Mouse (Mus musculus) forebrain, embryonic 14.5 days (tissue): Measurements from ENCODE around the gene Chd1l. TPM values are rescaled to one million over a fixed set of nuclear protein-coding genes. Genes with fewer than 3 reads are reported as not detected.

Source experiments
- ATAC-seq: fragments of 200-750 bp; cut with Nextera tagmentation; 2 replicates; pipeline ENCODE4 v1.8.0; 2017; ENCODE audit warnings: mild to moderate bottlenecking, moderate library complexity
- DNase-seq: peaks from one replicate; pipeline ENCODE4 v3.0.0-alpha.2; 2015; ENCODE audit warnings: low spot score
- H3K27ac ChIP-seq: fragments of 300-500 bp; sonication (generic); 2 replicates; pipeline ENCODE4 v1.5.1; 2014; ENCODE audit warnings: low read depth, mild to moderate bottlenecking, control low read depth, low read length, moderate library complexity
- H3K27me3 ChIP-seq: fragments of 300-500 bp; sonication (generic); replicated peaks from 2 replicates; pipeline ENCODE4 v1.6.1; 2014; ENCODE audit warnings: low read length, control low read depth, mixed read lengths; ENCODE audit not compliant: control insufficient read depth, insufficient read depth
- H3K36me3 ChIP-seq: fragments of 300-500 bp; sonication (generic); 2 replicates; pipeline ENCODE4 v1.6.1; 2014; ENCODE audit warnings: low read length, control low read depth; ENCODE audit not compliant: control insufficient read depth, insufficient read depth
- H3K4me1 ChIP-seq: fragments of 300-500 bp; sonication (generic); 2 replicates; pipeline ENCODE4 v1.6.1; 2014; ENCODE audit warnings: antibody characterized with exemption, low read length, control low read depth; ENCODE audit not compliant: control insufficient read depth, insufficient read depth
- H3K4me2 ChIP-seq: fragments of 300-500 bp; sonication (generic); 2 replicates; pipeline ENCODE4 v1.6.1; 2014; ENCODE audit warnings: mild to moderate bottlenecking, control low read depth, low read length
- H3K4me3 ChIP-seq: fragments of 300-500 bp; sonication (generic); 2 replicates; pipeline ENCODE4 v1.5.1; 2014; ENCODE audit warnings: low read depth, low read length, control low read depth
- H3K9ac ChIP-seq: fragments of 300-500 bp; sonication (generic); 2 replicates; pipeline ENCODE4 v1.6.1; 2014; ENCODE audit warnings: mild to moderate bottlenecking, low read length, control low read depth, moderate library complexity
- H3K9me3 ChIP-seq: fragments of 300-500 bp; sonication (generic); replicated peaks from 2 replicates; pipeline ENCODE4 v1.6.1; 2016; ENCODE audit warnings: low read length, control low read depth, mixed read lengths; ENCODE audit not compliant: control insufficient read depth
- WGBS: fragments of 180-500 bp; shearing (Covaris S2); extraction: QIAGEN DNeasy Blood & Tissue Kit; methylation state at CpG from one replicate; pipeline ENCODE4 v1.1.7; 2014; 5-methylcytosine and 5-hydroxymethylcytosine counted together
- polyA plus RNA-seq: library from polyadenylated mRNA; unstranded; fragments of >200 nt; fragmentation: Nextera tagmentation; extraction: Ambion mirVana; gene quantifications from 2 replicates; pipeline ENCODE4 v1.2.1, GENCODE M21; 2014

Gene Chd1l
- polyA plus RNA-seq, 1 experiment from 2014 or later = 6.8 TPM

DNA sequence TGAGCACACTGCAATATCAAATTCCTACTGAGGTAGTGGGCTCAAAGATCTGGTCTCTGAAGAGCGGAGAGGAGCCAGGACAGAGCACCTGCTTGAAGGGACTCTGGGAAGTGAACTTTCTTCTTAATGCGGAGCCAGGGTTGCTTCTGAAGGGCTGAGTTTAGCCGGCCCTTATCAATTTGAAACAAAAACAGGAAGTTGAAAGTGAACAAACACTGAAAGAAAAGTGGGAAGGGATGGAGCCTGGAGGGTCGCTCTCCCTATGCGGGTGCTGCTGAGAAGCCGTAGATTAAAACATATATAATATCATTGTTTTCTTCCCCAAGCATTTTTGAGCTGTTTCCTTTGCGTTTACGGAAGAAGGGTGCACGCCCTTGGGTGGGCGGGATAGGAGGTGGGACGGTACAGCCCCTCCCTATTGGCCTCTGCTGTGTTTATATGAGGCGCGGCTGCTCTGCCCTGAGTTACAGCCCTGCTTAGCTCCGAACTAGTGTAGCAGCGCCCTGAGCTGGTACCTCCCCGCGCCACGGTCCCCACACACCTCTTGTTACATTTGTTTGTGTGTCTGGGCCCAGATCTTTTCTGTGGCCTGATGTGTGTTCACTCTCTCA, 18.5 kb upstream of the Chd1l start, which contains the start of gene Fmo5:
TSS of gene Fmo5 (plus strand) at position 414 of the 611 bp plus-strand sequence.
- Histone ChIP-seq H3K36me3 (no peaks in the 10 kb centered on the region), H3K4me2 (peak within 1 kb of the TSS; percentile 47), H3K9me3 (no peaks in the 10 kb centered on the region), H3K27me3 (no peaks in the 10 kb centered on the region), H3K4me3 (peak within 1 kb of the TSS; percentile 23), H3K9ac (peak within 1 kb of the TSS; percentile 47; the same call in 1 of the 2 replicates), H3K4me1 (no peaks in the 10 kb centered on the region), H3K27ac (no peak within 1 kb of the TSS)
- DNase-seq = peak; percentile 11
- WGBS = 8% methylated on average over 18 of the region's 18 CpGs
- ATAC-seq = peak; percentile 63; the same call in 1 of the 2 replicates

DNA sequence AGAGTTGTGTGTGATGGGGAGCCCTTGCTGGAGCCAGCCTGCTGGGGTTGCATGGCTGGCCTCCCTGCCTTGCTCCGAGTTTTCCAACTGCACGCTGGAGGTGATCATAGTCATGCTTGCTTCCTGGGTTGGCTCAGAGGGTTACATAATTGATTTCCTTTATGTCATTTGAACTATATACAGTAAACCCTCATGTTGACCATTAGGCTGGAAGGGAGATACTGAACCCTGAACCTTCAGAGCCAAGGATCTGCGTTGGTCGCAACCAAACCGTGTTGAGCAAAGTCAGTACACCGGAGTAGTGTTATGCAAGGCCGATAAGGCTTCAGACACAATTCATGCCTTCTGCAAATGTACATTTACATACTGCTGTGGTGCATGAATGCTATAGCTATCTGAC, 17.9 kb upstream of the Chd1l start:
- DNase-seq (no peak), ATAC-seq (no peak)
- 86% methylated on average over 7 of the region's 7 CpGs for WGBS
- no peaks in the 10 kb centered on the region for H3K36me3 ChIP-seq
- no peak overlapping the region for H3K27ac ChIP-seq
- H3K4me3 ChIP-seq = no peak overlapping the region
- no peaks in the 10 kb centered on the region for H3K27me3 ChIP-seq
- H3K4me1 ChIP-seq = no peaks in the 10 kb centered on the region
- H3K9me3 ChIP-seq = no peaks in the 10 kb centered on the region
- H3K4me2 ChIP-seq = peak overlapping the region; percentile 47; the same call in 1 of the 2 replicates
- H3K9ac ChIP-seq = no peak overlapping the region

DNA sequence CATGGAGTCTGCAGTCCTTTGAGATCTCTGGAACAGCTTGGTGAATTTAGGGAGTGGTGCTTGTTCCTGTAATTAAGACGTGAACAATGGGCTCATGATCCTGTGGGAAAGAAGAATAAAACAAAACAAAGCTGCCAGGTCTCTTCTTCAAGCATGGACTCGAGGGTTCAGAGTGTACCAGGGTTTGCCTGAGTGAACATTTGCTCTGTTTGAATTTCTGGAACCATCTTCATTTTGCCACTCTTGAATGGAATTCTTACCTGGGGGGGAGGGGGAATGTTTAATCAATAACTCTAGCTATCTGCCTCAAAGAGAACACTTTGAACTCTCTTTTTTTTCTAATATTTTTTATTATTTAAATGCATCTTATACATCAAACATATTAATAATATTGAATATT, 14.6 kb upstream of the Chd1l start:
- DNase-seq = no peak
- Histone ChIP-seq H3K9ac (no peak overlapping the region), H3K4me1 (no peaks in the 10 kb centered on the region), H3K9me3 (no peaks in the 10 kb centered on the region), H3K27ac (no peak overlapping the region), H3K36me3 (no peaks in the 10 kb centered on the region), H3K4me2 (no peak overlapping the region), H3K27me3 (no peaks in the 10 kb centered on the region), H3K4me3 (no peak overlapping the region)
- no peak for ATAC-seq
- WGBS = 33% methylated on average over 2 of the region's 2 CpGs

DNA sequence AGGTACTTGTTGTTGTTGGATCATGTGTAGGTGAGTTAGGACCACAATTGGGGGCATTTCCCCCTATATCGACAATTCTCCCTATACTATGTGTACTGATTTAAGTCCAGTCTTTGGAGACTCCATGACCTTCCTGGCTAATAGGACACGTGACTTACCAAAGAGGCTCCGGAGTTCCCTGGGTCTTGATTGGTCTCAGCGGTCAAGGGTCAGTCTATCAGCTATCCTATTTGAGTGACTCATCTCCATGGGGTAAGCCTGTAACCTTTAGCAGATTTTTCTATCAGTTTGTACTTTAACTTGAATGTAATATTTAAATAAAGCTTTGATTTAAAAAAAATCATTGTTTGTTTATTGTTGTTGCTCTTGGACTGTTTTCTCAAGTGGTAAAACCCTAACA, 10.7 kb upstream of the Chd1l start:
- Histone ChIP-seq H3K4me3 (no peak overlapping the region), H3K27ac (no peak overlapping the region), H3K9ac (no peak overlapping the region), H3K36me3 (no peaks in the 10 kb centered on the region), H3K4me2 (no peak overlapping the region), H3K27me3 (no peaks in the 10 kb centered on the region), H3K9me3 (no peaks in the 10 kb centered on the region), H3K4me1 (no peaks in the 10 kb centered on the region)
- DNase-seq (no peak), ATAC-seq (no peak)
- WGBS = 95% methylated on average over 4 of the region's 4 CpGs

DNA sequence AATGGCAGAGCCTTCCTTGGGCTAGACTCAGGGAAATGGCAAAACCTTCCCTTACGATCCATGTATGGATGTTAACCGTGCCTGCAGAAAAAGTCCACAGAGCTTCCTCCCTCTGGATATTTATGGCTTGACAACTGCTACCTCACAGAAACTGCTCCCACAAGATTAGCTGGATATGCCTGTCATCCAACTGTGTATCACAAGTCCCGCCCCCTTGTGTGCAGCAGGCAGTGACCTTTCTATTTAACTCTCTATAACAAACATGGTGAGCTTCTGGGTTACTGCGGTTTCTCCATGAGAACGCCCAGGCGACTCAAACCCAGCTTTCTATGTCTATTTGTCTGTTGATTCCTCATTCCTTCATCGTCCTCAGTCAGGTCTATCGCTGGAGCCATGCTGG, 7.9 kb upstream of the Chd1l start:
- ATAC-seq (no peak), DNase-seq (no peak)
- 88% methylated on average over 8 of the region's 8 CpGs for WGBS
- Histone ChIP-seq H3K4me2 (no peak overlapping the region), H3K27ac (no peak overlapping the region), H3K9ac (no peak overlapping the region), H3K4me1 (no peaks in the 10 kb centered on the region), H3K4me3 (no peak overlapping the region), H3K36me3 (no peaks in the 10 kb centered on the region), H3K9me3 (no peaks in the 10 kb centered on the region), H3K27me3 (no peaks in the 10 kb centered on the region)

DNA sequence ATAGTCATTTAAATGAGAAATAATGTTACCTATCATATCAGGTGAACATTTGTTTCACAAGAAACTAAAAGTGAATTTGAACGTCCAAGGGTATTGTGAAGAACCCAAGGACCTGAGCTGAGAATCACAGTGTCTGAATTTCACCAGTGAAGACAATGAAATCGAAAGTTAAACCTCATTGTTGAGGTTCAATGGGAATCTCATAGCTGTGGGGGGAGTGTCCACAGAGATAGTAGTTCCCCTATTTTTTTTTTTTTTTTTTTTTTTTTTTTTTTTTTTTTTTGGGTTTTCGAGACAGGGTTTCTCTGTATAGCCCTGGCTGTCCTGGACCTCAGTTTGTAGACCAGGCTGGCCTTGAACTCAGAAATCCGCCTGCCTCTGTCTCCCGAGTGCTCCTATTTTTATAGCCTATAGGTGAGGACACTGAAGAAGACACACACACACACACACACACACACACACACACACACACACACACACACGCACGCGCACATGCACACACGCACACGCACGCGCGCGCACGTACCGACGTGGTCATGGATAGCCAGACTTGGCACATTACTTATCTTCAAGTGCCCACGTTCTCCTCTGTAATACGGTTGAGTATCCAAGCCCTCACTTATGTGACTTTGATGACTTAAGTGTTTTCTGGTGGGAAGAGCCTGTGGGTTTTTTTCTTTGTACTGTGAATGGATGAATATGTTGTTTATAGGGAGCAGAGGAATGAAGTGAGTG, 7.3 kb upstream of the Chd1l start:
- Histone ChIP-seq H3K27ac (no peak overlapping the region), H3K36me3 (no peaks in the 10 kb centered on the region), H3K9me3 (no peaks in the 10 kb centered on the region), H3K27me3 (no peaks in the 10 kb centered on the region), H3K4me2 (no peak overlapping the region), H3K4me3 (no peak overlapping the region), H3K4me1 (no peaks in the 10 kb centered on the region), H3K9ac (no peak overlapping the region)
- no peak for DNase-seq
- 95% methylated on average over 18 of the region's 19 CpGs for WGBS
- no peak for ATAC-seq

DNA sequence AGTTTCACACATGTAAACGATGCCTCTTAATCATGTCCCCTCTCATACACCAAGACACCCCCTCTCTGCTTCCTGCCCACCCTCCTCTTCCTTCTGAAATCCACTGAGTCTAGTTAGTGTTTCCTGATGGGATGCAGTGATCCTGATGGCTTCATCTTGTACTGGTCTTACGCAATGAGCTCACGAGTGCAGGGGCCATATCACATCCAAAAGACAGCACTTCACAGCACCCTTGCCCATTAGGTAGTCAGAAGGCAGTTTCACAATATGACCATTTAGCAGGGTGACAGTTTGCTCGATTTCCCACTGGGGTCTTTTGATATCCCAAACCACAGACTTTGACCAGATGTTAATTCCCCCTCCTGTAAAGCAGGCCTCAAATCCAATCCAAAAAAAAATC, 5.9 kb upstream of the Chd1l start:
- no peak overlapping the region for H3K9ac ChIP-seq
- WGBS = 91% methylated on average over 4 of the region's 4 CpGs
- H3K4me3 ChIP-seq = no peak overlapping the region
- H3K4me1 ChIP-seq = no peaks in the 10 kb centered on the region
- no peaks in the 10 kb centered on the region for H3K27me3 ChIP-seq
- H3K4me2 ChIP-seq = no peak overlapping the region
- DNase-seq = no peak
- H3K36me3 ChIP-seq = no peaks in the 10 kb centered on the region
- no peak for ATAC-seq
- H3K27ac ChIP-seq = no peak overlapping the region
- no peaks in the 10 kb centered on the region for H3K9me3 ChIP-seq

DNA sequence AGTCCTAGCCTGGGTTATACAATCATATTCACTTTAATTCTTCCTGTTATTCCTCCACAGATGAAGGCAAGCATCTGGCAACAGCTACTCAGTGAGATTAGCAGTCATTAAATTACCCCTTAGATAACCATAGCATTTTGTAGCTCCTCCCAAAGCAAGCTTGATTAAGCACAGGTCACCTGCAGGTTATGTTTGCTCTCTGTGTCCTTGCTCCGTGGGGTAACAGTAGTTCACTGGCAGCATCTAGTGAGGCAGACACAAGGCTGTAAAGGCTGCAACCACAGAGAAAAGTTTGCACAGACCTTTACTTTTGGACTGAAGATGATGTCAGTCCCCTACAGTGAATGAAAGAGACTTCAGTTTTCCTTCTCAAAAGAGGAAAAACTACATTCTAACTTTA, 5.2 kb upstream of the Chd1l start:
- no peak overlapping the region for H3K9ac ChIP-seq
- no peaks in the 10 kb centered on the region; the same call in 1 of the 2 replicates for H3K4me1 ChIP-seq
- no peak for DNase-seq
- ATAC-seq = no peak
- no peak overlapping the region for H3K4me2 ChIP-seq
- WGBS = 45% methylated on average over 1 of the region's 1 CpGs
- no peak overlapping the region for H3K27ac ChIP-seq
- no peaks in the 10 kb centered on the region for H3K9me3 ChIP-seq
- H3K4me3 ChIP-seq = no peak overlapping the region
- no peaks in the 10 kb centered on the region for H3K27me3 ChIP-seq
- no peaks in the 10 kb centered on the region for H3K36me3 ChIP-seq

DNA sequence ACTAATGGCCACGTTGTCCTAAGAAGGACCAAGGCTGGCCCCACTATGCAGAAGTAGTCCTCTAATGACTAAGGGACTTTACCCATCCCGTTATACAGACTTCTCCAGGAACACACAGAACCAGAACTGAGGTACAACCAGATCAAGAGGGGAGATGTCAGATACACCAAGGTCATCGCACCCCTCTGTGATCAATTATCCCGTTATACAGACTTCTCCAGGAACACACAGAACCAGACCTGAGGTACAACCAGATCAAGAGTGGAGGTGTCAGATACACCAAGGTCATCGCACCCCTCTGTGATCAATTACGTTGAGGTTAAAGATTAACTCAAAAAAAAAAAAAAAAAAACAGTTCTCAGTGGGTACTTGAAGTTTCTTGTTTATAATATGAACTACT, 1.0 kb upstream of the Chd1l start:
- no peaks in the 10 kb centered on the region for H3K9me3 ChIP-seq
- H3K4me1 ChIP-seq = peaks cover 4% of the 10 kb centered on the region; the same call in 1 of the 2 replicates
- ATAC-seq (no peak), DNase-seq (no peak)
- no peak overlapping the region for H3K9ac ChIP-seq
- H3K27ac ChIP-seq = no peak overlapping the region
- no peak overlapping the region for H3K4me3 ChIP-seq
- no peaks in the 10 kb centered on the region for H3K27me3 ChIP-seq
- WGBS = 89% methylated on average over 6 of the region's 6 CpGs
- no peak overlapping the region for H3K4me2 ChIP-seq
- H3K36me3 ChIP-seq = no peaks in the 10 kb centered on the region
